Mouse (Mus musculus): ENCODE measurements around the gene Zcchc24. TPM values are rescaled to one million over a fixed set of nuclear protein-coding genes. Genes with fewer than 3 reads are reported as not detected.

Zcchc24 gene
- polyA plus RNA-seq, 1 experiment = 34.8 TPM

DNA sequence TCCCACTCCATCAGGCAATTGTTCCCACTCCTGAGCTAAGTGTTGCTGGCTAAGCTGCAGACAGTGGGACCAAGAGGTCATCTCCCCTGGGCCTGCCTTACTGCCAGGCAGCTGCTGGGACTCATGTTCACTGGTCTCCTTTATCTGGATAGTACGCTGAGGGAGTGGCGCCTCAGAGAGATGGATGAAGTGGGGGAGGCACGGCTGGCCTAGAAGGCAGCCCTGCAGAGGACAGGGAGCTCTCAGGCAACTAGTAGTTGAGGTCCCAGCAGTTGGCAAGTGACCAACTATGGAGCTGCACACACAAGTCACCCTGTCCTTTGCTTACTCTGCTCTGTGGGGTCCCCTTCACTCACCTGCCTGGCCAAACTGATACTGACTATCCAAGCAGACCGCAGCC is 58.8 kb downstream of the Zcchc24 start:
- no peak for TF ChIP-seq CTCF (IDR thresholded peaks at IDR 0.05; ENCODE audit: low read depth, low read length)
- TF ChIP-seq POLR2A (IDR thresholded peaks at IDR 0.05; ENCODE audit: borderline replicate concordance, low read depth, low read length) = no peak
- Histone ChIP-seq H3K4me1 (ENCODE audit: control insufficient read depth, insufficient read depth, low read length) (peaks cover 3% of the 10 kb centered on the region; the same call in 1 of the 2 replicates), H3K4me3 (ENCODE audit: insufficient read depth, low read length) (no peak overlapping the region), H3K27ac (ENCODE audit: insufficient read depth, low read depth, low read length) (no peak overlapping the region)

DNA sequence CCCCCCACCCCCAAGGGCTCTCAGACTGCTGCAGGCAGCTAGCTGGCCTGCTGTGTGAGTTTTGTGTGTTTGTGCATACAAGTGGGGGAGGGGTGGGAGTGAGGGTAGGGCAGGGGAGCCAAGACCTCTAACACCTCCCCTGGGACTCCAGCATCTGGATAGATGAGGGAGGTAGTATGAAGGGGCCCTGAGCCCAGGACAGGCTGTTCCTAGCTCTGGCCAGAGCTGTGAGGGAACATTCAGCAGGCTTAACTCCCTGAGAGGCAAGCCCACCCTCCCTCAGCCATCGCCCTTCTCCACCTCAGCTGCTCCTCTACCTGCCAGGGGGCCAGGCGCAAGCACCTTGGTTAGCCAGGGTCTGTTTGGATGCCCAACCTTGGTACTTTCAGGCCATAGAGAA is 59.9 kb downstream of the Zcchc24 start:
- Histone ChIP-seq H3K4me3 (ENCODE audit: insufficient read depth, low read length) (no peak overlapping the region), H3K27ac (ENCODE audit: insufficient read depth, low read depth, low read length) (no peak overlapping the region), H3K4me1 (ENCODE audit: control insufficient read depth, insufficient read depth, low read length) (peaks cover 3% of the 10 kb centered on the region; the same call in 1 of the 2 replicates)
- TF ChIP-seq CTCF (IDR thresholded peaks at IDR 0.05; ENCODE audit: low read depth, low read length) (no peak), POLR2A (IDR thresholded peaks at IDR 0.05; ENCODE audit: borderline replicate concordance, low read depth, low read length) (no peak)

DNA sequence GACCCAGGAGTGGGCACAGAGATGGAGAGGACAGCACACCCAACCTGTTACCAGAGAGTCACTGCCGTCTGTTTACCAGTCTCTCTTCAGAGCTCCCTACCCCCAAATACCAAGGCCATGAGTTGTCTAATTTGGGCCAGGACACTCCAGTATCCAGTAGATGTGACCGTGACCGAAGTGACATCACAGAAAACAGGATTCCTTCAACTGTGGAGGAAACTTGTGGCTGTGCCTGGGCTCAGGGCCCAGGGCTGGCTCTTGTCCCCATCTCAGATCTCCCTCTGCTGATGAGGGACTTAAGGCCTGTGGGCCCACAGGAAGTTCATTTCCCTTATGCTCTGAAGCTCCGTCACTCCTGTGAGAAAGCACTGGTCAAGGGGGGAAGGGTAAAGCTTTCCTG is 60.4 kb downstream of the Zcchc24 start:
- Histone ChIP-seq H3K4me1 (ENCODE audit: control insufficient read depth, insufficient read depth, low read length) (peaks cover 3% of the 10 kb centered on the region; the same call in 1 of the 2 replicates), H3K27ac (ENCODE audit: insufficient read depth, low read depth, low read length) (no peak overlapping the region), H3K4me3 (ENCODE audit: insufficient read depth, low read length) (no peak overlapping the region)
- TF ChIP-seq POLR2A (IDR thresholded peaks at IDR 0.05; ENCODE audit: borderline replicate concordance, low read depth, low read length) (no peak), CTCF (IDR thresholded peaks at IDR 0.05; ENCODE audit: low read depth, low read length) (no peak)

DNA sequence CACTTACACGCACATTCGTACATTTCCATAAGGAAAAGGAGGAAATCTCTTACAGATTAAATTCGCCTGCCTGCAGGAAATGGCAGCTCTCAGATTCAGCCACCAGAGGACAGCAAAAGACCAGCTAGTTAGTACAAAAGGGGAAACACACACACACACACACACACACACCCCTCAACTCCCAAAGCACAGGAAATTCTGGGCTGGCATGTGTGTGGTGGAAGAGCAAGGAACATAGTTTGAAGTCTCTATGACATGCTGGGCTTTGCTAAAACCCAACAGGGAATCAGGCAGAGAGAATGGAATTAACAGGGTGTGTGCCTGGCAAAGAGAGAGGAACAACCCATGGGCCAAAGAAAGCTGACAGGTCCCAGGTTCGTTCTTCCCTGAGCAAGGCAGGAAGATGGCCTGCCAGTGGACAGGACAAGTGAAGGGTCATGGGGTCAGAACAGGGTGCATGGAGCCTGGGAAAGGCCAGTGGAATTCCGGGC is 61.1 kb downstream of the Zcchc24 start:
- H3K4me1 ChIP-seq (ENCODE audit: control insufficient read depth, insufficient read depth, low read length) = peaks cover 3% of the 10 kb centered on the region; the same call in 1 of the 2 replicates
- H3K27ac ChIP-seq (ENCODE audit: insufficient read depth, low read depth, low read length) = no peak overlapping the region
- peak; percentile 95 for TF ChIP-seq CTCF (IDR thresholded peaks at IDR 0.05; ENCODE audit: low read depth, low read length)
- TF ChIP-seq POLR2A (IDR thresholded peaks at IDR 0.05; ENCODE audit: borderline replicate concordance, low read depth, low read length) = no peak
- no peak overlapping the region for H3K4me3 ChIP-seq (ENCODE audit: insufficient read depth, low read length)

DNA sequence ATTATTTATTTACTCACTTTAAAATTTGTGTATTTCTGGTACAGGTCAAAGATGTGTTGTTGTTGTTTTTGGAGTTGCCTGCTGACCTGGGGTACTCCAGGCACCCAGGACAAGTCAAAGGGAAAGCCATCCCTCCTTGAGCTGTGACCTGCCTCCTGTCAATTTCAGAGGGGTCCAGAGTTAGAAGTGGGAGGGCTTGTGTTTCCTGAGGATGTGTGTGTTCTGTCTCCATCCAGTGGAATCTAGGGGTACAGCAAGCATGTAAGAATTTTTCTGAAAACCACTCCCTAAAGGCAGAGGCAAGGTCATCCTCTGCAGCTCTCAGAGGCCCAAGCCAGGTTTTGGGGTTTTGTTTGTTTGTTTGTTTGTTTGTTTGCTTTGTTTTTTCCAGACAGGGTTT is 66.9 kb downstream of the Zcchc24 start:
- Histone ChIP-seq H3K27ac (ENCODE audit: insufficient read depth, low read depth, low read length) (no peak overlapping the region), H3K4me3 (ENCODE audit: insufficient read depth, low read length) (no peak overlapping the region), H3K4me1 (ENCODE audit: control insufficient read depth, insufficient read depth, low read length) (no peaks in the 10 kb centered on the region)
- TF ChIP-seq CTCF (IDR thresholded peaks at IDR 0.05; ENCODE audit: low read depth, low read length) (peak; percentile 49), POLR2A (IDR thresholded peaks at IDR 0.05; ENCODE audit: borderline replicate concordance, low read depth, low read length) (no peak)

DNA sequence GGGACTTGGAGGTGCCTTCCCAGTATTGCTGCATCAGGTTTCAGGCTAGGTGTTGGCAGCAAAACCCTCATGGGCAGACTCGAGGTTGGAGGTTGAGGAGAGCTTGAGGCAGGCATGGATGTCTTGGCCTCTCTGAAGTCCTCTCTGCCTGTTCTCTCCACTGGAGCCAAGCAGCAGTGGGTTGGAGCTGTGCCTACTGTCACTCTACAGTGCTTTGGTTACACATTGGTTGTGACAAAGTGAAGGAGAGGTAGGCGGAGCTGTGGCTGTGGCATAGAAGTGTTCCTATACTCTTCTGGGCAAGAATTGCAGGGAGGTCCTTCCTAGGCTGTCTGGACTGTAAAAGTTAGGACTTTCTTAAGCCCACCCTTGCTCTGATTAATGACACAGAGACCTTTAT is 72.5 kb downstream of the Zcchc24 start:
- H3K4me3 ChIP-seq (ENCODE audit: insufficient read depth, low read length) = no peak overlapping the region
- H3K27ac ChIP-seq (ENCODE audit: insufficient read depth, low read depth, low read length) = no peak overlapping the region
- TF ChIP-seq POLR2A (IDR thresholded peaks at IDR 0.05; ENCODE audit: borderline replicate concordance, low read depth, low read length) (no peak), CTCF (IDR thresholded peaks at IDR 0.05; ENCODE audit: low read depth, low read length) (no peak)
- H3K4me1 ChIP-seq (ENCODE audit: control insufficient read depth, insufficient read depth, low read length) = peaks cover 10% of the 10 kb centered on the region

DNA sequence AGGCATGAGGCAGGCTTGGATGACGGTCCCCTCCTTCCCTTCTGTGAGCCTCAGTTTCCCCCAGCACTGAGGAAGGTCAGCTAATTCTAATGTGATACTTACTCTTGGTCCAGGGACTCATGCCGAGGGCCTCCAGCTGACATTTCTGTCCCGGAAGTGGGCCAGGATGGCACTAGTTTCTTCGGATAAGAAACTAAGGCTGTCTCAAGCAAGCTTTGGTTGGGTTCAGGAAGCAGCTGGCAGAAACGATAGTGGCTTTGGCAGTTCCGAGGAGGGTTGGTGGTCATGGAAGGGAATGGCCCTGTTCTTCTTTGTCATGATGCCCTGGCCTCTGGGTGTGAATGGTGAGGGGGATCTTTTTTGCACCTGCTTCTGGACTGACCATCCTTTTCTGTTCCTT is 73.8 kb downstream of the Zcchc24 start:
- Histone ChIP-seq H3K4me1 (ENCODE audit: control insufficient read depth, insufficient read depth, low read length) (peaks cover 10% of the 10 kb centered on the region), H3K27ac (ENCODE audit: insufficient read depth, low read depth, low read length) (no peak overlapping the region)
- no peak for TF ChIP-seq POLR2A (IDR thresholded peaks at IDR 0.05; ENCODE audit: borderline replicate concordance, low read depth, low read length)
- TF ChIP-seq CTCF (IDR thresholded peaks at IDR 0.05; ENCODE audit: low read depth, low read length) = no peak

DNA sequence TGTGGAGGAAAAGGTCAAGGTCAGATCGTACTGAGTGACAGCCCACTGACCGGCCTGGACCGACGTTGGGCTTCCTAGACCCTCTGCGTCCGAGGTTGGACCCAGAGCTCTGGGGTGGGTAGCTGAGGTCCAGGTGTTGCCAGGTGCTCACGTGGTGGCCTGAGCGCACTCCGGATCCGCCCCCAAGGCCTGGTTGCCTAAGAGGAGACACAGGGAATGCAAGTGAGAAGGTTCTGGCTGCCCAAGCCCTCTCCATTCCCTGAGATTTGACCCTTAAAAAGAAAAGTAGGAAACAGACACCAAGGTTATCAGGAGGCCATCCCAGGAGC is 74.3 kb downstream of the Zcchc24 start:
- Histone ChIP-seq H3K4me1 (ENCODE audit: control insufficient read depth, insufficient read depth, low read length) (peaks cover 10% of the 10 kb centered on the region), H3K4me3 (ENCODE audit: insufficient read depth, low read length) (peak overlapping the region; percentile 91), H3K27ac (ENCODE audit: insufficient read depth, low read depth, low read length) (no peak overlapping the region; the same call in 1 of the 2 replicates)
- TF ChIP-seq POLR2A (IDR thresholded peaks at IDR 0.05; ENCODE audit: borderline replicate concordance, low read depth, low read length) = no peak
- no peak for TF ChIP-seq CTCF (IDR thresholded peaks at IDR 0.05; ENCODE audit: low read depth, low read length)

More for the DNA sequence above, 73.8 kb downstream of the Zcchc24 start:
- H3K4me3 ChIP-seq (ENCODE audit: insufficient read depth, low read length) = peak overlapping the region; percentile 91

DNA sequence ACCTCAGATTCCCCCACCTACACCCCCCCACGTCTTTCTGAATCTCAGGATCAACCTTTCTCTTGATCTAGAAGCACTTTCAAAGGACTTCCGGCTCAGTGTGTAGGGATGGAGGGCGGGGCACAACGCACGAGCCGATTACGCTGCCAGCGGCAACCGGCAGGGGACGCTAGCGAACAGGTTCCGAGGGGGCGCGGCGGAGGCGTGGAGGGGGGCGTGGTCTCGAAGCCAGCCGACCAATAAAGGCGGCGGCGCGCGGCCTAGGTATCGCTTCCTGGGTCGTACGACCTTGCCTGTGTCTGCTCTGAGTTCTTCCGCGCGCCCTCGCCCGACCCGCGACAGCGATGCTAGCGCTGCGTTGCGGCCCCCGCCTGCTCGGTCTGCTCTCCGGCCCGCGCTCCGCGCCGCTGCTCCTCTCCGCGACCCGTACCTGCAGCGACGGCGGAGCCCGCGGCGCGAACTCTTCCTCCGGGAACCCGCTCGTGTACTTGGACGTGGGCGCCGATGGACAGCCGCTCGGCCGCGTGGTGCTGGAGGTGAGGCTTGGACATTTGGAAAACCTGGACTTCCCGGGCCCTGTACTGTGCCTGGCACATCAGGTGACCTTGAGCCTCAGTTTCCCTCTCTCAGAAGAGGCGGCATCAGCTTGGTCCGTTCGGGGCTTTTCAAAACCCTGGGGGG is 74.8 kb downstream of the Zcchc24 start, which contains the start of gene Ppif:
Ppif (plus strand) TSS at position 267 of the 681 bp plus-strand sequence.
- Histone ChIP-seq H3K4me3 (ENCODE audit: insufficient read depth, low read length) (peak within 1 kb of the TSS; percentile 91), H3K27ac (ENCODE audit: insufficient read depth, low read depth, low read length) (no peak within 1 kb of the TSS; the same call in 1 of the 2 replicates), H3K4me1 (ENCODE audit: control insufficient read depth, insufficient read depth, low read length) (peaks cover 10% of the 10 kb centered on the region)
- no peak for TF ChIP-seq POLR2A (IDR thresholded peaks at IDR 0.05; ENCODE audit: borderline replicate concordance, low read depth, low read length)
- peak; percentile 62; the same call in 1 of the 2 replicates for TF ChIP-seq CTCF (IDR thresholded peaks at IDR 0.05; ENCODE audit: low read depth, low read length)

DNA sequence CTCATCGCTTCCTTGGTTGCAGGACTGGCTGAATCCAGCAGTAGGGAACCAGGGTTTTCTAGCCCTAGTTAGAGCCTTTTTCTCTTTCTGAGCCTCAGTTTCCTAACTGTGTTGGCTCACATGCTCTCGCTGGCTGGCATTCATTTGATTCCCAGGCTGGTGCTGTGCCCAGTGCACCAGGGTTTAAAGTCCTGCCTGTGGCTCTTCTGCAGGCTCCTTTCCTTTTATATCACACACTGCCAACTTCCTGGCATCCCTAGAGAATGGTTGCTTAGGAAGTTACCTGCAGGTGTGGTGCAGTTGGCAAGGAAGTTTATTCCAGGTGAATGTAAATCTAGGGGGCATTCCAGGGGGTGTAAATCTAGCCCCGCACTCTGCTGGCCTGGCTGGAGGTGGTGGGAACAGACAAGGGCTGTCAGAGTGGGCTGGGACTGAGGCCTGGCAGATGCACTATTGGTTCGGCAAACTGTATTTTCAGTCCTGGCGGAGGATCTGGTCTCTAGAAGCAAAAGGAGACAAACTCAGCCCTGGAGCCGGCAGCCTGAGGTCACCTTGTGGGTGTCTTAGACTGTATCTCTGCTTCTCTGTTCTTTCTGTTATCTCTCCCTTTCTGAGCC is 75.5 kb downstream of the Zcchc24 start:
- no peak for TF ChIP-seq POLR2A (IDR thresholded peaks at IDR 0.05; ENCODE audit: borderline replicate concordance, low read depth, low read length)
- no peak for TF ChIP-seq CTCF (IDR thresholded peaks at IDR 0.05; ENCODE audit: low read depth, low read length)
- H3K4me3 ChIP-seq (ENCODE audit: insufficient read depth, low read length) = no peak overlapping the region; the same call in 1 of the 2 replicates
- H3K27ac ChIP-seq (ENCODE audit: insufficient read depth, low read depth, low read length) = no peak overlapping the region
- H3K4me1 ChIP-seq (ENCODE audit: control insufficient read depth, insufficient read depth, low read length) = peaks cover 10% of the 10 kb centered on the region

Measured in bone marrow macrophage, adult 2 months (primary cell).